Mouse (Mus musculus) urinary bladder, postnatal 25 days (tissue): ENCODE measurements at regions not wholly inside any gene's neighbourhood (a gene's known extent, or its start where the extent isn't known, plus 50 kb on each side); places are given as distances from the start of the nearest gene placed in this dataset.
A peak's percentile ranks its signal among the peaks of the same experiment; 100 is the strongest.
"Not testable (repeated sequence)": the region's sequence is repeated elsewhere in the genome, so short reads cannot be mapped to it uniquely, and the experiment has no call there.

Source experiments
- DNase-seq: peaks from one replicate; pipeline ENCODE4 v3.0.0; 2022; ENCODE audit warnings: low spot score

GRCm38 (mm10) chr19:19347017-19347416, 236.0 kb upstream of the Rorb start:
- DNase-seq, result no peak

GRCm38 (mm10) chr19:19344426-19344811, 233.4 kb upstream of the Rorb start:
- DNase-seq, result no peak

GRCm38 (mm10) chr19:19343702-19344425, 232.9 kb upstream of the Rorb start:
- no peak for DNase-seq

GRCm38 (mm10) chr19:19307142-19307541, 196.1 kb upstream of the Rorb start:
- DNase-seq, result not testable (repeated sequence)

GRCm38 (mm10) chr19:19306476-19307131, 195.6 kb upstream of the Rorb start:
- no peak for DNase-seq

- not testable (repeated sequence) for DNase-seq
Observed at GRCm38 (mm10) chr19:19285864-19286263, 174.9 kb upstream of the Rorb start.

- no peak for DNase-seq
Observed at GRCm38 (mm10) chr19:19246837-19247560, 136.0 kb upstream of the Rorb start.

GRCm38 (mm10) chr19:19229305-19229994, 118.5 kb upstream of the Rorb start:
- no peak for DNase-seq

GRCm38 (mm10) chr19:19220826-19221225, 109.8 kb upstream of the Rorb start:
- DNase-seq, result no peak

- no peak for DNase-seq
Observed at GRCm38 (mm10) chr19:19219352-19219751, 108.4 kb upstream of the Rorb start.

GRCm38 (mm10) chr19:19218700-19219099, 107.7 kb upstream of the Rorb start:
- DNase-seq, result no peak

- DNase-seq, result no peak
Observed at GRCm38 (mm10) chr19:19199534-19199933, 88.5 kb upstream of the Rorb start.

- no peak for DNase-seq
Observed at GRCm38 (mm10) chr19:19198780-19199179, 87.8 kb upstream of the Rorb start.

- peak; percentile 9 for DNase-seq
Observed at GRCm38 (mm10) chr19:19194728-19195127, 83.7 kb upstream of the Rorb start.

GRCm38 (mm10) chr19:19194306-19194705, 83.3 kb upstream of the Rorb start:
- no peak for DNase-seq

- DNase-seq, result no peak
Observed at GRCm38 (mm10) chr19:19172767-19173166, 61.8 kb upstream of the Rorb start.

GRCm38 (mm10) chr19:19170807-19171206, 59.8 kb upstream of the Rorb start:
- DNase-seq, result no peak
